Mouse (Mus musculus): ENCODE measurements around the gene Iqgap2. TPM values are rescaled to one million over a fixed set of nuclear protein-coding genes. Genes with fewer than 3 reads are reported as not detected.

The Iqgap2 gene
- polyA plus RNA-seq, 1 experiment from 2014 or later: 31.5 TPM

- H3K9ac ChIP-seq (ENCODE audit: low read depth, low read length): no peak overlapping the region
- 8% methylated on average over 2 of the region's 2 CpGs for WGBS
- ATAC-seq: no peak
- no peaks in the 10 kb centered on the region for H3K9me3 ChIP-seq (ENCODE audit: control insufficient read depth)
- H3K4me3 ChIP-seq (ENCODE audit: low read depth, low read length): no peak overlapping the region
- H3K4me1 ChIP-seq (replicated peaks; ENCODE audit: control insufficient read depth, insufficient read depth, low read length): no peaks in the 10 kb centered on the region
- no peak overlapping the region for H3K27ac ChIP-seq (ENCODE audit: low read depth, low read length)
- H3K4me2 ChIP-seq (replicated peaks; ENCODE audit: low read depth): no peak overlapping the region
- TF ChIP-seq CTCF (IDR thresholded peaks at IDR 0.05; ENCODE audit: low read depth): no peak
- H3K27me3 ChIP-seq (replicated peaks; ENCODE audit: control insufficient read depth, insufficient read depth, low read length): no peaks in the 10 kb centered on the region
- H3K36me3 ChIP-seq (ENCODE audit: control insufficient read depth, insufficient read depth): peaks cover 27% of the 10 kb centered on the region
Observed at GRCm38 (mm10) chr13:95634451-95634850, 257.3 kb downstream of the Iqgap2 start.

GRCm38 (mm10) chr13:95633384-95633783 lies 258.3 kb downstream of the Iqgap2 start:
- TF ChIP-seq CTCF (IDR thresholded peaks at IDR 0.05; ENCODE audit: low read depth): no peak
- Histone ChIP-seq H3K9ac (ENCODE audit: low read depth, low read length) (no peak overlapping the region), H3K4me2 (replicated peaks; ENCODE audit: low read depth) (no peak overlapping the region), H3K27me3 (replicated peaks; ENCODE audit: control insufficient read depth, insufficient read depth, low read length) (no peaks in the 10 kb centered on the region), H3K36me3 (ENCODE audit: control insufficient read depth, insufficient read depth) (peaks cover 36% of the 10 kb centered on the region), H3K4me1 (replicated peaks; ENCODE audit: control insufficient read depth, insufficient read depth, low read length) (no peaks in the 10 kb centered on the region), H3K9me3 (ENCODE audit: control insufficient read depth) (no peaks in the 10 kb centered on the region), H3K4me3 (ENCODE audit: low read depth, low read length) (no peak overlapping the region), H3K27ac (ENCODE audit: low read depth, low read length) (no peak overlapping the region)
- no peak for ATAC-seq
- WGBS: 53% methylated on average over 2 of the region's 2 CpGs

- H3K4me2 ChIP-seq (replicated peaks; ENCODE audit: low read depth): no peak overlapping the region
- 85% methylated on average over 6 of the region's 6 CpGs for WGBS
- ATAC-seq: no peak
Observed at GRCm38 (mm10) chr13:95632144-95632543, 259.6 kb downstream of the Iqgap2 start.

GRCm38 (mm10) chr13:95630747-95631146 lies 261.0 kb downstream of the Iqgap2 start:
- Histone ChIP-seq H3K4me2 (replicated peaks; ENCODE audit: low read depth) (no peak overlapping the region), H3K4me1 (replicated peaks; ENCODE audit: control insufficient read depth, insufficient read depth, low read length) (no peaks in the 10 kb centered on the region), H3K9me3 (ENCODE audit: control insufficient read depth) (no peaks in the 10 kb centered on the region), H3K27me3 (replicated peaks; ENCODE audit: control insufficient read depth, insufficient read depth, low read length) (no peaks in the 10 kb centered on the region), H3K4me3 (ENCODE audit: low read depth, low read length) (no peak overlapping the region), H3K27ac (ENCODE audit: low read depth, low read length) (no peak overlapping the region), H3K36me3 (ENCODE audit: control insufficient read depth, insufficient read depth) (peaks cover 38% of the 10 kb centered on the region), H3K9ac (ENCODE audit: low read depth, low read length) (no peak overlapping the region)
- no peak for TF ChIP-seq CTCF (IDR thresholded peaks at IDR 0.05; ENCODE audit: low read depth)
- WGBS: 49% methylated on average over 2 of the region's 2 CpGs
- ATAC-seq: no peak

More at GRCm38 (mm10) chr13:95632144-95632543, 259.6 kb downstream of the Iqgap2 start:
- Histone ChIP-seq H3K4me3 (ENCODE audit: low read depth, low read length) (no peak overlapping the region), H3K27ac (ENCODE audit: low read depth, low read length) (no peak overlapping the region), H3K36me3 (ENCODE audit: control insufficient read depth, insufficient read depth) (peaks cover 38% of the 10 kb centered on the region), H3K9ac (ENCODE audit: low read depth, low read length) (no peak overlapping the region), H3K9me3 (ENCODE audit: control insufficient read depth) (no peaks in the 10 kb centered on the region), H3K4me1 (replicated peaks; ENCODE audit: control insufficient read depth, insufficient read depth, low read length) (no peaks in the 10 kb centered on the region), H3K27me3 (replicated peaks; ENCODE audit: control insufficient read depth, insufficient read depth, low read length) (no peaks in the 10 kb centered on the region)
- TF ChIP-seq CTCF (IDR thresholded peaks at IDR 0.05; ENCODE audit: low read depth): no peak

GRCm38 (mm10) chr13:95629751-95630150 lies 262.0 kb downstream of the Iqgap2 start:
- Histone ChIP-seq H3K9ac (ENCODE audit: low read depth, low read length) (no peak overlapping the region), H3K9me3 (ENCODE audit: control insufficient read depth) (no peaks in the 10 kb centered on the region), H3K27me3 (replicated peaks; ENCODE audit: control insufficient read depth, insufficient read depth, low read length) (no peaks in the 10 kb centered on the region), H3K4me1 (replicated peaks; ENCODE audit: control insufficient read depth, insufficient read depth, low read length) (no peaks in the 10 kb centered on the region), H3K4me3 (ENCODE audit: low read depth, low read length) (no peak overlapping the region), H3K27ac (ENCODE audit: low read depth, low read length) (no peak overlapping the region), H3K36me3 (ENCODE audit: control insufficient read depth, insufficient read depth) (peaks cover 34% of the 10 kb centered on the region), H3K4me2 (replicated peaks; ENCODE audit: low read depth) (no peak overlapping the region)
- TF ChIP-seq CTCF (IDR thresholded peaks at IDR 0.05; ENCODE audit: low read depth): no peak
- no peak for ATAC-seq
- WGBS: 84% methylated on average over 10 of the region's 10 CpGs

- Histone ChIP-seq H3K4me2 (replicated peaks; ENCODE audit: low read depth) (no peak overlapping the region), H3K27me3 (replicated peaks; ENCODE audit: control insufficient read depth, insufficient read depth, low read length) (no peaks in the 10 kb centered on the region), H3K36me3 (ENCODE audit: control insufficient read depth, insufficient read depth) (peaks cover 23% of the 10 kb centered on the region), H3K9me3 (ENCODE audit: control insufficient read depth) (no peaks in the 10 kb centered on the region), H3K27ac (ENCODE audit: low read depth, low read length) (no peak overlapping the region), H3K9ac (ENCODE audit: low read depth, low read length) (no peak overlapping the region), H3K4me3 (ENCODE audit: low read depth, low read length) (no peak overlapping the region), H3K4me1 (replicated peaks; ENCODE audit: control insufficient read depth, insufficient read depth, low read length) (no peaks in the 10 kb centered on the region)
- no peak for ATAC-seq
- no peak for TF ChIP-seq CTCF (IDR thresholded peaks at IDR 0.05; ENCODE audit: low read depth)
- 48% methylated on average over 7 of the region's 7 CpGs for WGBS
Observed at GRCm38 (mm10) chr13:95626696-95627095, 265.0 kb downstream of the Iqgap2 start.

- H3K4me2 ChIP-seq (replicated peaks; ENCODE audit: low read depth): no peak overlapping the region
- 69% methylated on average over 3 of the region's 3 CpGs for WGBS
Observed at GRCm38 (mm10) chr13:95623042-95623441, 268.7 kb downstream of the Iqgap2 start.

More at GRCm38 (mm10) chr13:95623042-95623441, 268.7 kb downstream of the Iqgap2 start:
- ATAC-seq: no peak
- H3K36me3 ChIP-seq (ENCODE audit: control insufficient read depth, insufficient read depth): peaks cover 4% of the 10 kb centered on the region; the same call in 1 of the 2 replicates
- no peak overlapping the region for H3K4me3 ChIP-seq (ENCODE audit: low read depth, low read length)
- no peak overlapping the region for H3K27ac ChIP-seq (ENCODE audit: low read depth, low read length)
- no peak for TF ChIP-seq CTCF (IDR thresholded peaks at IDR 0.05; ENCODE audit: low read depth)
- H3K27me3 ChIP-seq (replicated peaks; ENCODE audit: control insufficient read depth, insufficient read depth, low read length): no peaks in the 10 kb centered on the region
- no peak overlapping the region for H3K9ac ChIP-seq (ENCODE audit: low read depth, low read length)
- no peaks in the 10 kb centered on the region for H3K9me3 ChIP-seq (ENCODE audit: control insufficient read depth)
- 0 out of 2 replicates have a peak, but pooled peaks cover under 1% of the 10 kb centered on the region for H3K4me1 ChIP-seq (replicated peaks; ENCODE audit: control insufficient read depth, insufficient read depth, low read length)
